Mouse (Mus musculus) CD4-positive, CD25-positive, alpha-beta regulatory T cell, adult 4 months (primary cell): ENCODE measurements around the gene 1700013G24Rik. TPM values are rescaled to one million over a fixed set of nuclear protein-coding genes. Genes with fewer than 3 reads are reported as not detected.

Source experiments
- ATAC-seq: one replicate; pipeline ENCODE4 v1.8.0; 2017
- polyA plus RNA-seq, 2 experiments: library from polyadenylated mRNA; unstranded; fragments of 100-300 nt; shearing (Covaris generic); gene quantifications; one replicate each; pipeline ENCODE4 v1.2.1; 2017

The 1700013G24Rik gene
- polyA plus RNA-seq, 2 experiments from 2014 or later = not detected

DNA sequence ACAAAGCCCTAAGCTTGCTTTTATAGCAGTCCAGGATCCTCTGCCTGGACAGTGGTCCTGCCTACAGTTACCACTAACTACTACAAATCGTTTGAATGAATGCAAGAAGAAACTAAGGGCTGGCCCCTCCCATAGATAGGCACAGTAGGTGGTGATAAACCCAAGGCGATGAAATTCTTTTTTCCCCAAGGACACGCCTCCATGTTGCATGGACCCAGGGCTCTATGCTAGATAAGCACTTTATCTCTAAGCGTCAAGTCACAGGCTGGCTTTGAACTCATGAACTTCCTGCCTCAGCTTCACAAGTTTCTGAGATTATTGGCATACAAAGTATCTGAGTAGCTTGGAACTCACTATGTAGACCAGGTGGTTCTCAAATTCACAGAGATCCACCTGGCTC lies 4.2 kb downstream of the 1700013G24Rik start:
- ATAC-seq = no peak

- no peak for ATAC-seq
Observed at GRCm38 (mm10) chr4:137458310-137458709, 5.2 kb downstream of the 1700013G24Rik start.

DNA sequence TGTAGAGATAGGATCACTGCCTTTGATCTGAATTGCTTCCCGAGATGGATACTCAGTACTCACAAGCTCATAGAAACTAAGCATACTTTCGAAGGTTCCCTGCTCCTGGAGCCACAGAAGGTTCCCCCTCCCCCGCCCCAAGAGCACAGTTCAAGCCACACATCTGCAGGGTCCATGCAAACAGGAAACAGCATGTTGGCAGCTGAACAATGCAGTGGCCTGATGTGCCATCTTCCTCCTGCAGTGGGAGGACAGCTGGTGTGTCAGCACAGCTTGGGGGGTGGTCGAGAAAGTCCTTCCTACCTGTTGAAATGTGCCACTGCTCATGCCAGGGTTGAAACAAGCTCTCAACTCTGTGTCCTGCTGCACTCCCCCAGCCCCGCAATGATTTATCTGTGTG lies 5.8 kb downstream of the 1700013G24Rik start:
- ATAC-seq = no peak

- ATAC-seq = no peak
Observed at GRCm38 (mm10) chr4:137460676-137461075, 7.6 kb downstream of the 1700013G24Rik start.

DNA sequence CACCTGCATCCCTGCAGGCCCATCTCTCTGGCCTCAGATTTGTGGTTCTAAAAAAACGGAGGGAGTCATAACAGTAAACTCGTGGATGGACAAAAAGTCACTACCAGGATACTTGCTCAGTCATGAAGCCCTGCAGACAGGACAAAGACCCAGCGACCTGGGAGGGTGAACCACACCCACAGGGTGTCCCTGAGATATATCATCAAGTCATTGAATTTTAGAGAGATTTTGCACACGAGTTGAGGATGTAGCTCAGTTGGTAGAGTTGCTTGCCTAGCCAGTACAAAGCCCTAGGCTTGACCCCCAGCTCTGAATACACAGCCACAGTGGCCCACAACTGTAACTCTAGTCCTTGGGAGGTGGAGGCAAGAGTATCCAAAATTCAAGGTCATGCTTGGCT lies 8.1 kb downstream of the 1700013G24Rik start:
- ATAC-seq = no peak

- no peak for ATAC-seq
Observed at GRCm38 (mm10) chr4:137461981-137462690, 9.1 kb downstream of the 1700013G24Rik start.

GRCm38 (mm10) chr4:137465125-137465787 lies 12.2 kb downstream of the 1700013G24Rik start:
- no peak for ATAC-seq

DNA sequence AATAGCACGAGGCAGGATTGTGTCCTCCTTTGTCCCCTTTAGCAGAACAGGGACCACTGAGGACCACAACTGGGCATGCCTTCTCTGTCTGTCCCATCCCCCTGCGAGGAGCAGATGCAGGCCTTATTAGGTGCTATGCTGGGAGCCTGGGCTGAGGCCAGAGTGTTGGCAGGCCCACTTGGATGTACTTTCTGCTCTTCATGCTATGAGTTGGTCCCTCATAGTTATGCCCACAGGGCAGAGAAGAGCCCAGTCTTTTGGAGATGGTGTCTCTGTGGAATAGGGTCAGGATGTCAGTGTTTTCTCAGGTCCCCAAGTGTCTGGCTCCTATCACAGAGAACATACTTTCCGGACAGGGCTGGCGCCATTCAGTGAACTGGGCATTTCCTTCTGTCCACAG lies 13.9 kb downstream of the 1700013G24Rik start:
- ATAC-seq = no peak

GRCm38 (mm10) chr4:137467525-137467924 lies 14.4 kb downstream of the 1700013G24Rik start:
- no peak for ATAC-seq

DNA sequence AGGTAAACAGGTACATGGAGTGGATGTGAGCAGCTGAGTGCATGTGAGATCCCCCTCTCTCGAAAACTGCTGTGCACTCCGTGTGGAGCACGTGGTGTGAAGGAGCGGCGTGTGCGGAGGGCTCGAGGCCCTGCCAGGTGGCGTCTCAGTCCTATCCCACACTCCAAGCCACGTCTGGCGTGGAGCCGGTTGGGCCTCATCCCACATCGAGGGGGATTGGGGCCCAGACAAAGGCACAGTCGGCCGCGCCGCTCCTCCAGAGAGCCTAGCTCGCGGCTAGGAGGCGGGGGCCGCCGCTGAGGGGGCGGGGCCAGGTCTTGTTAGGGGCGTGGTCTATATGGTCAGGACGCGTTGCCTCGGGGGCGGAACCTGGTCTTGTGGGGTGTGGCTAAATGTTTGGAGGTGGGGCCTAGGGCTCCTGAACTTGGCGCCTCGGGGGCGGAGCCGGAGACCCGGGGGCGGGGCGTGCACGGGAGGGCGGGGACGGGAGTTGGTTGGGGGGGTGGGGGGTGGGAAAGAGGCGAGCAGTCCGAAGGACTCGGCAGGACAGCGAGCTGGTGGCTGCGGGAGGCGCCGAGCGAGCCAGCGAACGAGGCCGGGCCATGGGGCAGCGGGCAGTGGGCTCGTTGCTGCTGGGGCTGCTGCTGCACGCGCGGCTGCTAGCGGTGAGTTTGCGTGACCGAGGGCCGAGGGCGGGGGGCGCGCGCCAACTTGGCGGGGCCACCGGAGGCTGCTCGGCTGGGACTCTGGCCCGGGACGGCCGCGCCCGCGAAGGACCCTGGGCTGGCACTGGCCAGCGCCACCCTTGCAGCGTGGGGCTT lies 15.4 kb downstream of the 1700013G24Rik start, which contains the start of gene Hspg2:
TSS of gene Hspg2 (plus strand) at position 510 of the 821 bp plus-strand sequence.
- ATAC-seq = peak; percentile 61

DNA sequence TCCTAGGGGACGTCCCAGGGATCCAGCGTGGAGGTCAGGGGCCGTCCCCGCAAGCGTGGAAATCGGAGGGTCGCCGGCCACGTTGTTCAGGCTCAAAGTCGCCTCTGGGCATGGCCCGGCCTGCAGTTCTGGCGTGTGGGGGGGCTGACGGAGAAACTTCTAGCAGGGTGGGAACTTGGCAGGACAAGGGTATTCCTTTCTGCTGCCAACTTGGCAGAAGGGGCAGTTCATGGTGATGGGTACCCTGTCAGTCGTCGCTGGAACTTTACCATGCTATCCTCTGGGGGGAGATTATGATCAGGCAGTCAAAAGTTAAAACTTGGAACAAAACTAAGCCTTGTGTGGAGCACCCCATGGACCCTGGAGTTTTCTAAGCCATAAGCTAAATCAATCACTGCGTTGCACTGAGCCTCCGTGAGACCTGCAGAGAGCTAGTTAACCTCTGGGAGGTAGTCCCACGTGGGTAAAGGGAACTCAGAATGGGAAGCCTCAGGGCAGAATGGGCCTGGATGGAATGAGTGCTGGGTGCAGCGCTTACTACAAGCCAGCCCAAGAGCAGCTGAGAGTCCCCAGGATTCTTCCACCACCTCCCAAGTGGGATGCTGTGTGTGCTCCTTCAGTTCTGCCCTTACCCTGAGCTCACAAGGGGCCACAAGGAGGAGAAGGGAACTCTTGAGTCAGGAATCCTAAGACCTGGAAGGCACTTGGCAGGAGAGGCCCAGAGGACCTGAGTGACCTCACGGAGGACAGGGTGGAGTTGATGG lies 16.2 kb downstream of the 1700013G24Rik start:
- ATAC-seq = no peak

- ATAC-seq = no peak
Observed at GRCm38 (mm10) chr4:137469845-137470692, 17.0 kb downstream of the 1700013G24Rik start.

- ATAC-seq = no peak
Observed at GRCm38 (mm10) chr4:137470701-137471317, 17.7 kb downstream of the 1700013G24Rik start.

DNA sequence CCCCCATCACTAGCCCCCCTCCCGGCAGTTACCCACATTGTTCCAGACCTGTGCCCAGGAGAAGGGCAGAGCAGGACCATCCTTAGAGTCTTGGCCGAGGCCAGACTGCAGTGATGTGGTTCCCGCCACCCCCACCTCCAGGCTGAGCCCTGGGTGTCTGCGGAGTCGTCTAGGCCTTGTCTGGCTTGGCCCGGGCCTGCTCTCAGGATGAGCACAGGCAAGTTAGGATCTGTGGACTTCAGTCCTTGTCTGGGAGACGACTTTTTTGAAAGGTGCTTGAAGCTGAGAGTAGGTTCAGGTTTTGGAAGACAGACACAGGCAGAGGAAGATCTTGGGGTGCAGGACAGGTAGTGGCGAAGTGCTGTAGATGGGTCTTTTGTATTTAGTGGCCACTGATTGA lies 18.2 kb downstream of the 1700013G24Rik start:
- ATAC-seq = no peak

DNA sequence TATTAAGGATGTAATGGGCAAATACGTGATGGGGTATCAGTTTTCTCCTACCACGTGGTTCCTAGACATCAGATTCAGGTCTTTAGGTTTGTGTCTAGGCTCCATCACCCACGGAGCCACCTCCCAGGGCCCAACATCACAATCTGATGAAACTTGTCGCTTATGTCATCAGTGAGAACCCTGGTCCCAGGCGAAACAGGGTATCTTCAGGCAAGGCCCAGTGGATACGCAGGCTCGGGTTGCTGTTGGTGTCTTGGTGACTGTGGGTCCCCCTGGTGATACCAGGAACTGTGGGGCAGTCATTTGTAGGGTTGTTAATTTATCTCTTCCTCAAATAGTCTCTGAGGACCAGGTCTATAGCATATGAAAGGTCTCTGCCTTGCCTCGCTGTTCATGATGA lies 20.2 kb downstream of the 1700013G24Rik start:
- no peak for ATAC-seq

DNA sequence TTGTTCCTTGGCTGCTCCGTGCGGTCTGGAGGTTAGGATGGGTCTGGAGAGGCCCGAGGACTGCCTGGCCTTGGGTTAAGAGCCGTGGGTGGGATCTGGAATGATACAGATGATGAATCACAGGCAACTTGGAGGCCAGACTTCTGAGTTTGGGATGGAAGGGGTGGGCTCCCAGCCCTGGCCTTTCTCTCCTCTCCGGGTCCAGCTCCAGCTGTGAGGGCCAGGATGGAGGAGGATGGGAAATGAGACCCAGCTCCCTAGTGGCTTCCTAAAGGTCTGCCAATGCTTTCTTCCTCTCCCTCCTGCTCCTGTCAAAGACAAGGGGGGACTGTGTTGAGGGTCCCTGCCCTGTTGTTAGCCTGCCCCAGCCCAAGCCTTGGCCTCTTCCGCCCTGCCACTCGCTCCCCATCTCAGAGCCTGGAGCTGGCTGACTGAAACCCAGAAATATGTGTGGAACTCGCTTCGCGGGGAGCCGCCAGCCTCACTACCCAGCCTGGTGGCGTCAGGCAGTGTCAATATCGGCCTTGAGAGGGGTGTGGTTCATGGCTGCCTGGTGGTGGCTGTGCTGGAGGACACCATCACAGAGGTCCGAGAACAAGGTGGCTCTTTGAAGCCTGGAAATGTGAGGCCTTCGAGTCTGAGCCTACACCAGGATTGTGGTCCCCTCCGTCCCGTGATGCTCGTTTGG lies 20.8 kb downstream of the 1700013G24Rik start:
- ATAC-seq = no peak

GRCm38 (mm10) chr4:137474694-137475093 lies 21.6 kb downstream of the 1700013G24Rik start:
- ATAC-seq = no peak

DNA sequence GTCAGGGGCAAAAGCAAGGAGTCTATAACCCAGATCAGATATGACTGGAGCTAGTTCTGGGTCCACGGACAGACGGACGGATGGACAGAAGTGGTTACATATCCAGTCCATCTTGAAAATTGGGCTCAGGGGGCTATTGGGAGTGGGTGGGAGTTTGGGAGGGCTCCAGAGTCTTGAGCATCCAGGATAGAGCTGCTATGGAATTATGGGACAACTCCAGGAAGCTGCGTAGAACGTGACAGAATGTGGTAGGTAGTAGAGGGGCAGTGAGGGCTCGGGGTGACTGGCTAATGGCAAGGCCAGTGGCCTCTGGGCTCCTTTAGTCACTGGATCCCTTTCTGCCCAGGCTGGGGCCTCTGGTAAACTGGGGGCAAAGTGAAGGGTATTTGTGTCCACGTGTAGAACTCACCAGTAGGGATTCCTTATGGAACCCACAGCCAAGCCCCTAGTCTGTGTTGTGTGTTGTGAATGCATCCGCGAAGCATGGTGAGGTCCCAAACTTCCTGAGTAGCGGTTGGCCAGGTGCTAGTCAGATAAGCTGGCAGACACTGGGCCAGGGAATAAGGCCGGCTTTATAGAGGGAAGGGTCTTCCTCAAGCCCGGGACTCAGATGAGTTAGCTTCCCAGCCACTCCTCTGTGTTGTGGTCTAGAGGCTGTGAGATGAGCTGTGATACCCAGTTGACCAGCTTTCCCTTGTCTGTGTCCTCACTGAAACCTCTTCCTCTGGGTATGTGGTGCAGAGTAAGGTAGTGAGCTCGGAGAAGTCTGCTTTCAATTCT lies 22.4 kb downstream of the 1700013G24Rik start:
- ATAC-seq = no peak

GRCm38 (mm10) chr4:137476065-137476760 lies 23.1 kb downstream of the 1700013G24Rik start:
- no peak for ATAC-seq
